Mouse (Mus musculus) embryonic facial prominence, embryonic 11.5 days (tissue): Measurements from ENCODE around the gene Panx2. TPM values are rescaled to one million over a fixed set of nuclear protein-coding genes. Genes with fewer than 3 reads are reported as not detected.

Experiments used
- ATAC-seq: fragments of 200-750 bp; cut with Nextera tagmentation; replicated peaks from 2 replicates; pipeline ENCODE4 v1.8.0; 2017; ENCODE audit warnings: low read depth; ENCODE audit not compliant: insufficient number of reproducible peaks, low FRiP score, low TSS enrichment
- DNase-seq: peaks from one replicate; pipeline ENCODE4 v3.0.0-alpha.2; 2015; ENCODE audit warnings: low spot score
- H3K27ac ChIP-seq: fragments of 300-500 bp; sonication (generic); replicated peaks from 2 replicates; pipeline ENCODE4 v1.5.1; 2014; ENCODE audit warnings: mild to moderate bottlenecking, low read depth, low read length, control low read depth
- H3K27me3 ChIP-seq: fragments of 300-500 bp; sonication (generic); 2 replicates; pipeline ENCODE4 v1.6.1; 2014; ENCODE audit warnings: mild to moderate bottlenecking, low read length, moderate library complexity, mixed read lengths; ENCODE audit not compliant: control insufficient read depth, insufficient read depth
- H3K36me3 ChIP-seq: fragments of 300-500 bp; sonication (generic); replicated peaks from 2 replicates; pipeline ENCODE4 v1.6.1; 2014; ENCODE audit warnings: low read depth, mild to moderate bottlenecking, low read length, moderate library complexity, mixed read lengths; ENCODE audit not compliant: control insufficient read depth, insufficient read depth
- H3K4me1 ChIP-seq: fragments of 300-500 bp; sonication (generic); 2 replicates; pipeline ENCODE4 v1.6.1; 2014; ENCODE audit warnings: low read length, mixed read lengths; ENCODE audit not compliant: control insufficient read depth, insufficient read depth
- H3K4me2 ChIP-seq: fragments of 300-500 bp; sonication (generic); 2 replicates; pipeline ENCODE4 v1.6.1; 2014; ENCODE audit warnings: low read depth, mild to moderate bottlenecking, control low read depth, low read length, moderate library complexity
- H3K4me3 ChIP-seq: fragments of 300-500 bp; sonication (generic); 2 replicates; pipeline ENCODE4 v1.5.1; 2014; ENCODE audit warnings: low read depth, low read length, control low read depth
- H3K9ac ChIP-seq: fragments of 300-500 bp; sonication (generic); replicated peaks from 2 replicates; pipeline ENCODE4 v1.6.1; 2014; ENCODE audit warnings: mild to moderate bottlenecking, control low read depth, low read length
- H3K9me3 ChIP-seq: fragments of 300-500 bp; sonication (generic); replicated peaks from 2 replicates; pipeline ENCODE4 v1.6.1; 2016; ENCODE audit warnings: mild to moderate bottlenecking, low read length, inconsistent platforms, mixed read lengths; ENCODE audit not compliant: control insufficient read depth
- WGBS: fragments of 180-500 bp; shearing (Covaris S2); extraction: QIAGEN DNeasy Blood & Tissue Kit; methylation state at CpG from one replicate; pipeline ENCODE4 v1.1.7; 2014; 5-methylcytosine and 5-hydroxymethylcytosine counted together
- polyA plus RNA-seq: library from polyadenylated mRNA; unstranded; fragments of >200 nt; fragmentation: Nextera tagmentation; extraction: Ambion mirVana; gene quantifications from 2 replicates; pipeline ENCODE4 v1.2.1, GENCODE M21; 2014

Panx2 gene
- polyA plus RNA-seq, 1 experiment from 2014 or later = 0.24 TPM

DNA sequence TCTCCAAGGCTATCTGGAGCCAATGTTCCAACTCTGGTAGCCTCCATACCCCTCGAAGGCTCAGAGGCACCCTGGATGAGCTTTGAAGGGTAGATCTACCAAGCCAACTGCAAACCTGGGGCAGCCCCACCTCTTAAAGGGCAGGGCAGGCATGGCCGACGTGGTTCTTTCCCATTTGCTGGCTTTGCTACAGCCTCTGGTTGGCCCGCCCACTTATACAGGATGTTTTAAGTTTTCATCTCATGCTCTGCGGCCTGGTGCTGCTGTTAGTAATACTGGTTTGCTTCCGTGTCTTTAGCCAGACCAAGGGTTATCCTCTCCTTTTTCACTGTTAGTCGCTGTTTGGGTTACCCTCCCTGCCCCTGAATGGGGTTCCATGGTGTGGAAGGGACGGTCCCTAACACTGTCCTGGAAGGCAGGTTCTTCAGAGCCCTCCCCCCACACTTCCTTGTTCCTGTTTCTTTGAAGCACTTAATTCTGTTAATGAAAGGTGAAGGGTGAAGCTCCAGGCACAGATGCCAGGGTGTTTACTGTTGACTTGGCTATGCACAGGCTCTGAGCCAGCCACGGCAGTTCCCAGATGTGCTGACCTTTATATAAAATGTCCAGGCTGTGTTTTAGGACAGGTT is 18.8 kb downstream of the Panx2 start:
- no peaks in the 10 kb centered on the region for H3K36me3 ChIP-seq
- peaks cover 7% of the 10 kb centered on the region for H3K4me1 ChIP-seq
- no peak overlapping the region for H3K4me3 ChIP-seq
- H3K9me3 ChIP-seq = no peaks in the 10 kb centered on the region
- no peak overlapping the region for H3K4me2 ChIP-seq
- no peak for DNase-seq
- H3K9ac ChIP-seq = no peak overlapping the region
- WGBS = 61% methylated on average over 9 of the region's 9 CpGs
- H3K27ac ChIP-seq = no peak overlapping the region
- ATAC-seq = no peak
- H3K27me3 ChIP-seq = no peaks in the 10 kb centered on the region

- Histone ChIP-seq H3K27ac (no peak overlapping the region), H3K4me2 (no peak overlapping the region), H3K4me3 (no peak overlapping the region), H3K9me3 (no peaks in the 10 kb centered on the region), H3K36me3 (peaks cover 4% of the 10 kb centered on the region), H3K4me1 (no peaks in the 10 kb centered on the region), H3K9ac (no peak overlapping the region), H3K27me3 (no peaks in the 10 kb centered on the region)
- no peak for ATAC-seq
- no peak for DNase-seq
- 89% methylated on average over 1 of the region's 1 CpGs for WGBS
These were observed 24.4 kb downstream of the Panx2 start for GRCm38 (mm10) chr15:89083906-89084305.

GRCm38 (mm10) chr15:89084826-89085225 is 25.3 kb downstream of the Panx2 start:
- no peak overlapping the region for H3K4me2 ChIP-seq
- no peak for DNase-seq
- no peak overlapping the region for H3K27ac ChIP-seq
- no peaks in the 10 kb centered on the region for H3K9me3 ChIP-seq
- peaks cover 4% of the 10 kb centered on the region for H3K36me3 ChIP-seq
- H3K4me3 ChIP-seq = no peak overlapping the region
- H3K27me3 ChIP-seq = no peaks in the 10 kb centered on the region
- WGBS = 89% methylated on average over 2 of the region's 2 CpGs
- no peak for ATAC-seq
- H3K9ac ChIP-seq = no peak overlapping the region
- no peaks in the 10 kb centered on the region for H3K4me1 ChIP-seq

GRCm38 (mm10) chr15:89088607-89089247 is 29.2 kb downstream of the Panx2 start, which contains the start of gene Selenoo:
Gene Selenoo, plus strand, starts transcription at chr15:89089084.
- H3K9ac ChIP-seq = peak within 1 kb of the TSS; percentile 93
- peak; percentile 91 for ATAC-seq
- H3K27ac ChIP-seq = peak within 1 kb of the TSS; percentile 52; the same call in 1 of the 2 replicates
- H3K4me2 ChIP-seq = peak within 1 kb of the TSS; percentile 98
- H3K36me3 ChIP-seq = peaks cover 4% of the 10 kb centered on the region
- H3K4me1 ChIP-seq = no peaks in the 10 kb centered on the region
- 2% methylated on average over 38 of the region's 38 CpGs for WGBS
- H3K4me3 ChIP-seq = peak within 1 kb of the TSS; percentile 99
- no peaks in the 10 kb centered on the region for H3K27me3 ChIP-seq
- DNase-seq = peak; percentile 94
- H3K9me3 ChIP-seq = no peaks in the 10 kb centered on the region

GRCm38 (mm10) chr15:89089248-89090051 is 29.9 kb downstream of the Panx2 start:
- DNase-seq (no peak), ATAC-seq (no peak)
- Histone ChIP-seq H3K4me2 (peak overlapping the region; percentile 98), H3K4me1 (no peaks in the 10 kb centered on the region), H3K9ac (peak overlapping the region; percentile 93), H3K27ac (peak overlapping the region; percentile 52; the same call in 1 of the 2 replicates), H3K4me3 (peak overlapping the region; percentile 99), H3K9me3 (no peaks in the 10 kb centered on the region), H3K27me3 (no peaks in the 10 kb centered on the region), H3K36me3 (peaks cover 4% of the 10 kb centered on the region)
- WGBS = 3% methylated on average over 68 of the region's 68 CpGs

- DNase-seq (no peak), ATAC-seq (no peak)
- no peak overlapping the region for H3K9ac ChIP-seq
- no peak overlapping the region for H3K4me3 ChIP-seq
- no peaks in the 10 kb centered on the region for H3K27me3 ChIP-seq
- 83% methylated on average over 4 of the region's 4 CpGs for WGBS
- H3K4me2 ChIP-seq = no peak overlapping the region
- H3K36me3 ChIP-seq = peaks cover 6% of the 10 kb centered on the region
- H3K27ac ChIP-seq = no peak overlapping the region
- H3K4me1 ChIP-seq = no peaks in the 10 kb centered on the region
- no peaks in the 10 kb centered on the region for H3K9me3 ChIP-seq
These were observed 31.1 kb downstream of the Panx2 start for GRCm38 (mm10) chr15:89090662-89091061.

GRCm38 (mm10) chr15:89092181-89092580 is 32.6 kb downstream of the Panx2 start:
- WGBS = 84% methylated on average over 5 of the region's 5 CpGs
- Histone ChIP-seq H3K27me3 (no peaks in the 10 kb centered on the region), H3K36me3 (peaks cover 6% of the 10 kb centered on the region), H3K4me3 (no peak overlapping the region), H3K9me3 (no peaks in the 10 kb centered on the region), H3K4me1 (no peaks in the 10 kb centered on the region), H3K27ac (no peak overlapping the region), H3K9ac (no peak overlapping the region), H3K4me2 (no peak overlapping the region)
- no peak for DNase-seq
- ATAC-seq = no peak

GRCm38 (mm10) chr15:89097450-89097849 is 37.9 kb downstream of the Panx2 start:
- Histone ChIP-seq H3K4me2 (no peak overlapping the region), H3K9me3 (no peaks in the 10 kb centered on the region), H3K4me3 (no peak overlapping the region), H3K36me3 (peaks cover 18% of the 10 kb centered on the region), H3K27me3 (no peaks in the 10 kb centered on the region), H3K27ac (no peak overlapping the region), H3K4me1 (no peaks in the 10 kb centered on the region), H3K9ac (no peak overlapping the region)
- ATAC-seq (no peak), DNase-seq (no peak)
- 91% methylated on average over 5 of the region's 5 CpGs for WGBS
